Mouse (Mus musculus) hindbrain, embryonic 13.5 days (tissue): ENCODE data around the gene Cyp2d11. TPM values are rescaled to one million over a fixed set of nuclear protein-coding genes. Genes with fewer than 3 reads are reported as not detected.

Source experiments
- ATAC-seq: fragments of 200-750 bp; cut with Nextera tagmentation; 2 replicates; pipeline ENCODE4 v1.8.0; 2017; ENCODE audit warnings: moderate TSS enrichment; ENCODE audit not compliant: low FRiP score
- H3K27ac ChIP-seq: fragments of 300-500 bp; sonication (generic); 2 replicates; pipeline ENCODE4 v1.5.1; 2015; ENCODE audit warnings: inconsistent platforms, mild to moderate bottlenecking, moderate library complexity
- H3K27me3 ChIP-seq: fragments of 300-500 bp; sonication (generic); 2 replicates; pipeline ENCODE4 v1.6.1; 2015; ENCODE audit warnings: mild to moderate bottlenecking, inconsistent platforms
- H3K36me3 ChIP-seq: fragments of 300-500 bp; sonication (generic); 2 replicates; pipeline ENCODE4 v1.6.1; 2015; ENCODE audit warnings: mild to moderate bottlenecking, inconsistent platforms
- H3K4me1 ChIP-seq: fragments of 300-500 bp; sonication (generic); replicated peaks from 2 replicates; pipeline ENCODE4 v1.6.1; 2015; ENCODE audit warnings: inconsistent platforms
- H3K4me2 ChIP-seq: fragments of 300-500 bp; sonication (generic); 2 replicates; pipeline ENCODE4 v1.6.1; 2015; ENCODE audit warnings: inconsistent platforms, mild to moderate bottlenecking, moderate library complexity
- H3K4me3 ChIP-seq: fragments of 300-500 bp; sonication (generic); 2 replicates; pipeline ENCODE4 v1.5.1; 2015; ENCODE audit warnings: mild to moderate bottlenecking, inconsistent platforms
- H3K9ac ChIP-seq: fragments of 300-500 bp; sonication (generic); 2 replicates; pipeline ENCODE4 v1.6.1; 2015; ENCODE audit warnings: mild to moderate bottlenecking, inconsistent platforms
- H3K9me3 ChIP-seq: fragments of 300-500 bp; sonication (generic); 2 replicates; pipeline ENCODE4 v1.6.1; 2016; ENCODE audit warnings: inconsistent platforms
- WGBS: fragments of 180-500 bp; shearing (Covaris S2); methylation state at CpG from one replicate; pipeline ENCODE4 v1.1.7; 2015; 5-methylcytosine and 5-hydroxymethylcytosine counted together
- polyA plus RNA-seq: library from polyadenylated mRNA; unstranded; fragments of >200 nt; fragmentation: Nextera tagmentation; extraction: Ambion mirVana; gene quantifications from 2 replicates; pipeline ENCODE4 v1.2.1, GENCODE M21; 2015

Cyp2d11 gene
- polyA plus RNA-seq, 1 experiment from 2014 or later = not detected

- H3K27me3 ChIP-seq = 0 out of 2 replicates have a peak, but pooled peaks cover 4% of the 10 kb centered on the region
- H3K9ac ChIP-seq = peak overlapping the region; percentile 77
- H3K4me3 ChIP-seq = peak overlapping the region; percentile 55
- H3K9me3 ChIP-seq = no peaks in the 10 kb centered on the region
- H3K4me1 ChIP-seq = peaks cover 27% of the 10 kb centered on the region
- 66% methylated on average over 14 of the region's 14 CpGs for WGBS
- peak overlapping the region; percentile 84 for H3K4me2 ChIP-seq
- ATAC-seq = 0 out of 2 replicates have a peak, but pooled peaks have one; percentile 1
- H3K27ac ChIP-seq = peak overlapping the region; percentile 92
- H3K36me3 ChIP-seq = peaks cover 36% of the 10 kb centered on the region
Observed at GRCm38 (mm10) chr15:82346580-82347302, 47.1 kb downstream of the Cyp2d11 start.

GRCm38 (mm10) chr15:82345820-82346470, 47.9 kb downstream of the Cyp2d11 start:
- under 1% methylated on average over 49 of the region's 51 CpGs for WGBS
- Histone ChIP-seq H3K4me3 (peak overlapping the region; percentile 55), H3K27me3 (peaks cover 8% of the 10 kb centered on the region), H3K4me1 (peaks cover 27% of the 10 kb centered on the region), H3K4me2 (peak overlapping the region; percentile 84), H3K9me3 (no peaks in the 10 kb centered on the region), H3K27ac (peak overlapping the region; percentile 92), H3K36me3 (peaks cover 34% of the 10 kb centered on the region), H3K9ac (peak overlapping the region; percentile 77)
- peak; percentile 98 for ATAC-seq

GRCm38 (mm10) chr15:82344971-82345370, 48.9 kb downstream of the Cyp2d11 start:
- Histone ChIP-seq H3K9me3 (no peaks in the 10 kb centered on the region), H3K27me3 (peaks cover 18% of the 10 kb centered on the region), H3K4me1 (peaks cover 29% of the 10 kb centered on the region), H3K4me3 (no peak overlapping the region), H3K4me2 (0 out of 2 replicates have a peak overlapping the region, but pooled peaks have one; percentile 6), H3K9ac (no peak overlapping the region), H3K36me3 (peaks cover 24% of the 10 kb centered on the region), H3K27ac (no peak overlapping the region)
- no peak for ATAC-seq
- WGBS = 90% methylated on average over 6 of the region's 6 CpGs

GRCm38 (mm10) chr15:82343368-82344287, 50.2 kb downstream of the Cyp2d11 start:
- H3K27ac ChIP-seq = no peak overlapping the region
- H3K4me3 ChIP-seq = no peak overlapping the region
- no peak overlapping the region for H3K4me2 ChIP-seq
- H3K9ac ChIP-seq = no peak overlapping the region
- WGBS = 89% methylated on average over 27 of the region's 27 CpGs
- H3K36me3 ChIP-seq = peaks cover 10% of the 10 kb centered on the region
- peaks cover 29% of the 10 kb centered on the region for H3K4me1 ChIP-seq
- H3K9me3 ChIP-seq = no peaks in the 10 kb centered on the region
- H3K27me3 ChIP-seq = peaks cover 24% of the 10 kb centered on the region
- ATAC-seq = no peak

- no peak overlapping the region for H3K9ac ChIP-seq
- no peaks in the 10 kb centered on the region for H3K9me3 ChIP-seq
- 85% methylated on average over 5 of the region's 5 CpGs for WGBS
- H3K27me3 ChIP-seq = peaks cover 24% of the 10 kb centered on the region
- no peak for ATAC-seq
- peaks cover 28% of the 10 kb centered on the region for H3K4me1 ChIP-seq
- H3K4me2 ChIP-seq = no peak overlapping the region
- no peak overlapping the region for H3K4me3 ChIP-seq
- no peak overlapping the region for H3K27ac ChIP-seq
- no peaks in the 10 kb centered on the region for H3K36me3 ChIP-seq
Observed at GRCm38 (mm10) chr15:82342543-82342935, 51.3 kb downstream of the Cyp2d11 start.

- WGBS = 69% methylated on average over 15 of the region's 15 CpGs
- no peaks in the 10 kb centered on the region for H3K9me3 ChIP-seq
- no peak for ATAC-seq
- H3K27ac ChIP-seq = peak overlapping the region; percentile 31
- peaks cover 24% of the 10 kb centered on the region for H3K27me3 ChIP-seq
- peak overlapping the region; percentile 34; the same call in 1 of the 2 replicates for H3K4me3 ChIP-seq
- H3K4me2 ChIP-seq = peak overlapping the region; percentile 53; the same call in 1 of the 2 replicates
- peak overlapping the region; percentile 66; the same call in 1 of the 2 replicates for H3K9ac ChIP-seq
- H3K4me1 ChIP-seq = peaks cover 26% of the 10 kb centered on the region
- H3K36me3 ChIP-seq = no peaks in the 10 kb centered on the region
Observed at GRCm38 (mm10) chr15:82341675-82342542, 51.9 kb downstream of the Cyp2d11 start.

GRCm38 (mm10) chr15:82341036-82341501, 52.8 kb downstream of the Cyp2d11 start:
- Histone ChIP-seq H3K4me2 (peak overlapping the region; percentile 53), H3K9me3 (no peaks in the 10 kb centered on the region), H3K9ac (peak overlapping the region; percentile 66), H3K4me1 (peaks cover 25% of the 10 kb centered on the region), H3K4me3 (peak overlapping the region; percentile 34), H3K36me3 (no peaks in the 10 kb centered on the region; the same call in 1 of the 2 replicates), H3K27me3 (peaks cover 24% of the 10 kb centered on the region), H3K27ac (peak overlapping the region; percentile 31)
- WGBS = 3% methylated on average over 38 of the region's 40 CpGs
- no peak for ATAC-seq

- H3K27ac ChIP-seq = no peak overlapping the region
- ATAC-seq = no peak
- no peaks in the 10 kb centered on the region for H3K9me3 ChIP-seq
- WGBS = 48% methylated on average over 21 of the region's 21 CpGs
- peak overlapping the region; percentile 66; the same call in 1 of the 2 replicates for H3K9ac ChIP-seq
- peaks cover 4% of the 10 kb centered on the region; the same call in 1 of the 2 replicates for H3K36me3 ChIP-seq
- H3K27me3 ChIP-seq = peaks cover 24% of the 10 kb centered on the region
- peaks cover 25% of the 10 kb centered on the region for H3K4me1 ChIP-seq
- peak overlapping the region; percentile 53 for H3K4me2 ChIP-seq
- peak overlapping the region; percentile 34 for H3K4me3 ChIP-seq
Observed at GRCm38 (mm10) chr15:82340414-82341035, 53.3 kb downstream of the Cyp2d11 start.

GRCm38 (mm10) chr15:82339634-82340254, 54.1 kb downstream of the Cyp2d11 start:
- H3K9ac ChIP-seq = no peak overlapping the region
- H3K4me1 ChIP-seq = peaks cover 25% of the 10 kb centered on the region
- 82% methylated on average over 8 of the region's 8 CpGs for WGBS
- no peak overlapping the region for H3K4me2 ChIP-seq
- H3K27me3 ChIP-seq = peaks cover 24% of the 10 kb centered on the region
- peaks cover 11% of the 10 kb centered on the region for H3K36me3 ChIP-seq
- H3K27ac ChIP-seq = no peak overlapping the region
- ATAC-seq = no peak
- no peaks in the 10 kb centered on the region for H3K9me3 ChIP-seq
- no peak overlapping the region for H3K4me3 ChIP-seq
